Mouse (Mus musculus) frontal cortex, adult (tissue): ENCODE data around the gene Dgcr8.

ENCODE experiments used
- ATAC-seq: cut with Nextera tagmentation; 2 replicates; pipeline ENCODE4 v1.9.2; 2017; ENCODE audit warnings: mild to moderate bottlenecking, moderate library complexity, mixed read lengths; ENCODE audit not compliant: low TSS enrichment

Dgcr8 gene

DNA sequence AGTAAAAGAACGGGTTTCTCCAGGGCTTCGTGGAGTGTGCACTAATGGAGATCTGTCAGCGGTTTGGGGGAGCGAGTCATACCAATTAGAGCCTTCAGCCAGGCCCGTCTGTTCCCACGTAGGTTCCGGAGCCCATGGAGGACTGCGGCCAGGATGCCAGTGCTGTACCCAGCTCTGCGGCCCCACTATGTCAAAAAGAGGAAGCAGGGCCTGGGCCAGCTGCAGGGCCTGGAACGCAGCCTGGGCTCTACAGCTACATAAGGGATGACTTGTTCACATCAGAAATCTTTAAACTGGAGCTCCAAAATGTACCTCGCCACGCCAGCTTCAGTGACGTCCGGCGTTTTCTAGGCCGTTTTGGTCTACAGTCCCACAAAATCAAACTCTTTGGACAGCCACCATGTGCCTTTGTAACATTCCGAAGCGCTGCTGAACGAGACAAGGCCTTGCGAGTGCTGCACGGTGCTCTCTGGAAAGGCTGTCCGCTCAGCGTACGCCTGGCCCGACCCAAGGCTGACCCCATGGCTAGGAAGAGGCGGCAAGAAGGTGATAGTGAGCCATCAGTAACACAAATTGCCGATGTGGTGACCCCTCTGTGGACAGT lies 39.6 kb downstream of the Dgcr8 start:
- ATAC-seq, result peak; percentile 24

DNA sequence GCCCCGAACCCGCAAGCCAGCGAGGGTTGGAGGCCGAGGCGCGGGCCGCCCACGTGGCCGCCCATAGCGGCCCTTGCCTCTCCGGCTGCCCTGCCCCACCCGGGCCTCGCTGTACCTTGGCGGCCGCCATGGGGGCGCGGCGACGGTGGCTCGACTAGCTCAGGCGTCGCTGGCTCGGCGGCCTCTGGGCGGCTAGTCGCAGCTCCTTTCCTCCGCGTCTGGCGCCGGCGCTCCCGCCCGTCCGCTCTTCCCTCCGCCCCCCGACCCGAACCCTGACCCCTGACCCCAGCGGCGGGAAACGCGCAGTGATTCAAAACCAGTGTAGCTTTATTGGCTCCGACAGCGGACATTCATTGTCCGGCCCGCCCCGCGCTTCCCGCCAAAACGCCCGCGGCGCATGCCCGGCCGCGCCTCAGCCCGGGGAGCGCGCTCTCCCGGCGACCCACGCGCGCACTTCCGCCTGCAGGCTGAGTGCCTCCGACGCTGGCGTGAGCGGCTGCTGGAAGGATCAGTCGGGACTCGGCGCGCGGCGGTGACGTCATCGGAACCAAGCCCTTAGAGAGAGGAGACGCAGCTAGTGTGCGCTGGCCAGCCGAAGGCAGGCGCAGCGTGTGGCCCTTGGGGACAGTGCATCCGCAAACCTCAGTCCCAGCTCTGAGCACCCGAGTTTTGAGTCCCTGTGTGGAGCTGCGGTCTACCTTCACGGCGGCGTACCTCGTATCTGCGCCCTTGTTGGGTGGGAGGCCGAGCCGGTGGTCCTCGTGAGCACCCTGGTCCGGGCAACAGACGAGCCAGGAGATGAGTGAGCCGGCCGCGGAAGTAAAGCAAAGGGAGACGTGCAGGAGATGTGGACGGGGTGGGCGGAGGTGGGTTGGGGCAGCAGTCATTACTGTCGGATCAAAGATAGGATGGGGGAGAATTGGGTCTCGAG lies 40.3 kb downstream of the Dgcr8 start, which contains the start of the genes Trmt2a and Ranbp1:
Gene Trmt2a (plus strand): TSS at position 247 of the 931 bp plus-strand sequence.
Gene Ranbp1 (minus strand): TSS at position 300 of the 931 bp plus-strand sequence.
- peak; percentile 85 for ATAC-seq

DNA sequence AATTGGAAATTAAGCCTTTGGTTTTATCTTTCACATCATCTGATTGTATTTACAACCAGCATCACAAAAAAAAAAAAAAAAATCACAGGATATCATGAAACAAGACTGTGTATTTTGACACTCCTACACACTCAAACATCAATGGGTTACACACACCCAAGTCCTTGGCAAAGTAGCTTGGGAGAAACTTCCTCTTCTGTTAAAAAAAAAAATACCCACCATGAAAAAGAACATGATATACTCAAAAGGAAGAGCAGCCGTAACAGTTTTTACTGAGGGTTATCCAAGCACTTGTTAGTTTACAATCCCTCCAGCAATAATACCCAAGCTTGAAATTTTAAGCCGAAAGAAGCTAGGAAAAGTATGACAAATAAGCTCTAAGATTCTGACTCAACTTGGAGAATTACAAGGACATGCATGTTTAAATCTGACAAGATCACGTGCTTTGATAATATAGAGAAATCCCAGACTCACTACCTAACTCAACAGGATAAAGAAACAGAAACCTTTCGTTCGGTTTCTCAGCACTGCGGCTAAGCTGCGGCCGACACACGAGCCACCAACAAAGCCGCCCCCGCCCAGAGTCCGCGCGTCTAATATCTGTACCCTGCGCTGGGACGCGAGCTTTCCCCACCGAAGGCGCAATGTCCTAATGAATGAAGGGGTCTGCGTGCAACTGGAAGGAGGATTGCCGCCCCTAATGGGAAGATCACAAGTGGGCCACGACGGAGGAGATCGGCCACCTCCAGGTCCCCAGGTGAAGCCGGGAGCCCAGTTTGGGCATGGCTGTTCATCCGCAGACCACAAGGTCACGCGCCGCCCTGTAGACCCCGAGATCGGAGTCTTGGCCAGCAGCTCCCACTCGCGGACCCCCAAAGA lies 41.3 kb downstream of the Dgcr8 start:
- peak; percentile 2; the same call in 1 of the 2 replicates for ATAC-seq

DNA sequence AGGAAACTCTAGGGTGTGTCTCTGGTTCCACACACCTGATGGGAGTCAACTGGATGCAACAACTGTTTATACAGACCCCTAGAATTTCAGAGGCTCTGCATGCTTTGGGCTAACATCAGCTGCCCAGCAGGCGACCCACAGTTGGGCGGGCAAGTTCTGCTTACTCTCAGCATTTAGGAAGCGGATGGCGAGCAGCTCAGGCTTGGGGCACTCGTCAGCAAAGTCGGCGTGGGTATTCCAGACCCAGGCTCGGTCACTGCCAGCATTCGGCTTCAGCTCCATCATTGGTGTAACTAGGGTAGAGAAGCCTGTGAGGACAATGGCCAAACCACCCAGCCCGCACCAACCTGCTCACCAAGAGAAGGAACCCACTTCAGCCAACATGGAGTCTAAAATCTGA lies 47.5 kb downstream of the Dgcr8 start:
- no peak for ATAC-seq

DNA sequence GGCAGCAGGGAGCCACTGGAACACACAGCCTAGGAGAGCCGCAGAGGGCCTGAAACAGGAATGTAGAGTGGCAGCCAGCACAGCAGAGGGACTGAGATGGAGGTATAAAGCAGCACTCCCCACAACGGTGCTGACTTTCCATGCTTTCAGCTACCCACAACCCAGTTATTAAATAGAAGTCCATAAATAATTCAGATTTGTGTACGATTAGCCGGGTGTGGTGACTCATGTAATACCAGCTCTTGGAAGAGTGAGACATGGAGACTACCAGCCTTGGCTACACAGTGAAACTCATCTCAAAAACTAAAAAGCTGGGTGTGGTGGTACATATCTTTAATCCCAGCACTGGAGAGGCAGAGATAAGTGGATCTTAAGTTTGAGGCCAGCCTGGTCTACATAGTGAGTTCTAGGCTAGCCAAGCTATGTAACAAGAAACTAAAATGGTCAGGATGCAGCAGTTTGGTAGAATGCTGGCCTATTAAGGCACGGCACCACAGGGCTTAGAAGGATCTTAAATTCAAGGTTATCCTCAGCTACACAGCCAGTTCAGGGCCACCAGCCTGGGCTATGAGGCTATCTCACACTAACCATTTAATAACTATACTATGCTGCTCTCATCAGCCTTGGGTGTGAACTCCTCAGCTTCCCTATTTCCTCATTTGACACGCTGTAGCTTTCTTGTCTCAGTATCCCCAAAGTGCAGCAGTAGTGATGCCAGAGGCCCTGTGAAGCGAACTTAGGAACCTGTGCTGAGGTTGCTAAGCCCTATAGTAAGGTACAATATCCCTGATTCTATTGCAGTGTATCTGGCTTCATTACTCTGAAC lies 52.2 kb downstream of the Dgcr8 start:
- no peak for ATAC-seq

DNA sequence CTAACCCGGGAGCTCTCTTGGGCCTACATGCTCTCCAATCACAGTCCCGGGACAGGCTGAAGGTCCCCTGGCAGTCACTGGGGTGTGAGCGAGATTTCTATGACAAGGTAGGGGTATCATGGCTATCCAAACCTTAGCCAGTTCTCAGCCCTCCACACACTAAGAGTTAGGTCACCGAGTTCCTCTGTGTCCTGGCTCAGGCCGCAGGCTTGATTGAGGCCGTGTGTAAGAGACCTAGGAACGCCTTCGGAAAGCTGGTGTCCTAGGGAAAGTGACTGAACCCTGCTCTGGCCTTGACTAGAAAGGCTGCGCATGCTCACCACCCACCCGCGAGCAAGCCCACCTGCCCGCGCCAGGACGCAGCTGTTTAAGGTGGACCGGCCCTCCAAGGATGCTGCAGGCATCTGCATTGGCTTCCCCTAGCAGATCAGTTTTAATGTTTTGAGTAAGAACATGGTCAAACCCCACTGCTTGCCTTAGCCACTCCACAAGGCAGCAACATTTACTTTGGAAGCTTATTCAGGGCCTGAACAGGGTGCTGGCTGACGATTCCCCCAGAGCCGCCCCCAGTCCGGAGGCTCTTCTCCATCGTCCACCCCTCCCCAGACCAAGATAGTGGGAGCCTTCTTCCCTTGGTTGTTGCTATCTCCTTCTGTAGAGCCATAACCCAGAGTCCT lies 53.5 kb downstream of the Dgcr8 start:
- peak; percentile 48 for ATAC-seq

DNA sequence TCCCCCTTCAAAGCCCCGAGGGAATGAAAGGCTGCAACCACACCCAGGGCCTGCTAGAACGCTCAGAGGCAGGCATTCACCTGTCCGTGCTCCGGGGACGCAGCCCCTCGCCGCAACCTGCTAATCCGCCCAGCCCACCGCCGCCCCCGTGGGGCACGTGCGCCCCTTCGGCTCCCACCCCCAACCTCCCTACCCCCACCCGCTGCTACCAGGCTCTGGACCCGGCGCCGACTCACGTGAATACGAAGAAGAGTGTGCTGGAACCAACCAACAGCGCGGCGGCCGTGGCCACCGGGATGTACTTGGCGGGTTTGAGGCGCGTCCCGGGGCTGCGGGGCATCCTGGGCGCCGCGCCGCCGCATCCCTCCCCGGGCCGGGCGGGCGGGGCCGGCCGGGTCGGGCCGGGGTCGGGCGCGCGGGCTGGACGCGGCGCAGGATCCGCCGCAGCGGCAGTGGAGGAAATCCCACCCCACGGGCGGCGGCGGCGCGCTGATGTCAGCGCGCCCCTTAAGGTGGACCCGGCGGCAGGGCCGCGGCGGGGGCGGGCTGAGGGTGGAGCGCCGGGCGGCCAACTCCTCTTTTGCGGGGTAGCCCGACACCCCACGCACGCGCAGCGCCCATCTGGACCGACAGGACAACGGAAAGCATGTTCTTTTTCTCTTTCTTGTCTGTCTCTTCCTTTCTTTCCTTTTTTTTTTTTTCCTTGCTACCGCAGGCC lies 54.2 kb downstream of the Dgcr8 start, which contains the start of gene Zdhhc8:
Gene Zdhhc8 (minus strand): TSS at position 466 of the 718 bp plus-strand sequence.
- ATAC-seq, result peak; percentile 66

DNA sequence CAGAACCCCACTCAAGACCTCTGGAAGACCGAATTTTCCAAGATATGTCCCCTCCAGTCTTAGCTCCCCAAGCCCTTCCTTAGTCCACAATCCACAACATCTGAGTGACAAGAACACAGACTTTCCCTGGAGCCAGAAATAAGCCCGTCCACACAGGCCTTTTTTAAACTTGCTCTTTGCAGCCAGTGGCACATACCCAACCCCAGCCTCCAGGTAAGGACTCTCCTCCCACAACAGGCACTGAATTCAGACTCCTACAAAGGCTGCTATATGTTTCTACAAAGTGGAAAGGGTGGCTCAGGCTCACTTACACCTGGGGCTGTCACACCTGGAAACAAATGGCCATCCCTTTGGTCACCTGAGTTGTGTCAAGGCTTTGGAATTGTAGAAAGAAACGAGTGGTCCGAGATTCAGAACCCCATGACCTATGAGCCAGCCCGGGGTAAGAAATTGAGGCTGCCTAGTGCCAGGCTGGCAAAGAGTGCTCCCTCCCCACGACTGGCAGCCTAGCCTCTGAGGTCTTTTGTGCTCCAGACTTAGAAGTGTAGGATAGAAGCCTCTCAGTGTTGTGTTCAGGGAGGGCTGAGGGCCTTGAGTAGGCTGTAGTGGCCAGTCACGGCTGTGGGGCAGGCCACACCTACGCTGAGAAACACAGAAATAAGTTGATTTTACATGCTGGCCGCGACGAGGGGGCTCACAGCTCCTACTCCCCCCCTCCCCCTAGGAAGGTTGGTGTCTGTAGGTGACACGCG lies 55.0 kb downstream of the Dgcr8 start:
- ATAC-seq, result no peak

DNA sequence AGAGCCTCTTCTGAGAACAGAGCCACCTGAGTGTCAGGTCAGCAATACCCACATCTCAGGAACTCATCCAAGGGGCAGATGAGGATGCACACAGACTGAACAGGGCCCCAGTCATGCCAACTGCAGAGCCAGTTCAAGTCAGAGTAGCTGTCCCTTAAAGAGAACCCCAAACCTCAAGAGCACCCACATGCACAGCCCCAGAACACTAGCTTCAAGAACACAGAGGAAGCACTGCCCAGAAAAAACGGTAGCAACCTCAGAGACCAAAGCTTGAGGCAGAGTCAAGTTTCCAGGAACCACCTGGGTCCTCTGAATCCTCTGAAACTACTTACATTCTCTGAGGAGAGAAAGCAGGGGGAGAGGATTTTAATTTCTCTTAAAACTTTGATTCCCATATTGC lies 55.6 kb downstream of the Dgcr8 start:
- no peak for ATAC-seq

DNA sequence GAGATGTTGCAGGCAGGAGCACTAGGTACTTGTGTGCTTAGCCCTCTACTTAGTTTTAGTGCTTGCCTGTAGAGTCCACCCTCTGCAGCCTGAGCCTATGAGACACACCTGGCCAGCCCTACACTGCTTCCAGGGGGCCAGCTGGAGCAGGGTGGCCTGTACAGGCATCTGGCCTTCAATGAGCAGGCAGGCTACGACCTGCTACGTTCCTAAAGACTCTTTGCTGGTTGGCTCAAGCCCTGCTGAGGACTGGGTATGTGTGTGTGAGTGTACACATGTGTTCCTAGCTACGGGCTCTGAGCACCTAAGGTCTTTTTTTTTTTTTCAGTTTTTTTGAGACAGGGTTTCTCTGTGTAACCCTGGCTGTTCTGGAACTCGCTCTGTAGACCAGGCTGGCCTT lies 57.6 kb downstream of the Dgcr8 start:
- ATAC-seq, result no peak

DNA sequence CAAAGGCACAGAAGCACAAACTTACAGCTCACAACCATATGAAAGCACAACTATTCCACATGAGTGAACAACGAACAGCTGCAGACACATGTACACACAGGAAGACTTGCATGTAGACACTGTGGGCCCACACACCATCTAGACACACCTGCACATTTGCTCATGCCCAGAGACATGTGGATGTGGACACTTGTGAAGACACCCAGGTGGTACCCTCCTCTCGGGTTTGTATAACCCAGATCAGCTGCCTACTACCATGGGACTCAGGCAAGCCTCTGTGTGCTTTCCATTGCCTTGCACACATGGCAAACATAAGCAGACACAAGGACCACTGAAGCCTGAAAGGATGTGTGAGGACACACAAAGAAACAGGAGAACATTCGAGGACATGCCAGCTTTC lies 58.0 kb downstream of the Dgcr8 start:
- ATAC-seq, result no peak

DNA sequence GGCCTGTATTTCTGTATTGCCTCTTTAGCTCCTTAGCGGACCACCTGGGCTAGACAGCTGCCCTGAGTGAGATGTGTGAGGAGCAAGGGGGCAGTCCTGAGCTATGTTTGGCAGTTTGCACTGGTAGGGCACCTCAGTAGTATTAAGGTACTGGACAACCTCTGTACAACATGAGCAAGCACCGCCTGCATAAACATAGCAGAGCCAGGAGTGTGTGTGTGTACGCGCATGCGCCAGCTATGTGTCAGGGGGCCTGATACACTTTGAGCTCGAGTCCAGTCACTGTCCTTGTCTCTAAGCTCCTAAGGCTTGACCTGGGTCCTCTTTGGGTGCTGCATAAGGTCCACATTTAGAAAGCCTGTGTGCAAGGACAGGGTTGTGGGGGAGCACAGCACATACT lies 58.4 kb downstream of the Dgcr8 start:
- ATAC-seq, result no peak

DNA sequence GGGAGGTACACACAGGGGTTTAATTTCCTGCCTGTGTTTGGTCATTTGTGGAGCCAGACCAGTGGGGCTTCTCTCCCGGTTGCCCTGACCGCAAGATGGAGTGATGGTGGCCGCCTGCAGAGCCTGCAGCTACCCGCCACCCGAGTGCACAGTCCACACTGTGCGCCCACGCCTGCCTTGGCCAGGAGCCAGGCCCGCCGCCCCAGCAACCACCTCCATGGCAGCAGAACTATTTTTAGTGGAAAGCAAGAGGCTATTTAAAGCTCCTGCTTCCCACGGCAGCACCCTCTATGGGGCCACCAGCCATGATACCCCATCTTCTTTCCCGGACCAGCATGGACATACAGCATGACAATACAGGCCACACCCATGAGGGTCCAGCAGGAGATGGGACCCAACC lies 59.4 kb downstream of the Dgcr8 start:
- peak; percentile 58 for ATAC-seq

DNA sequence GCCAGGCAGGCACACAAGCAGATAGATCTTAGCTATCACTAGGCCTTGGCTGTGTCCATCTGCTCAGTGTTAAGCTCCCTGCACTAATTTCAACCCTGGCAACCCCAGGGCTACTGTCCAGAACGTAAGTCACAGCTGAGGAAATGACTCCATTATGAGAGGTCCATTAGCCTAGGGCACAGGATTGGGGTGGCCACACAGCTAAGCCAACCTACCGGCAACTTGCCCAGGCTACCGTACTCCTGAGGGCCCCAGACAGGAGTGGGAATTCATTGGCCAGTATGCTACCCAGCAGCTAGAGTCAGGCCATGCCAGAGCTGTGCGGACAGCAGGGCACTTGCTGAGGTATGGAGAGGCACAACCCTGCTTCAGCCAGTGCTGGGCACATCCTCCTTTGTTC lies 60.2 kb downstream of the Dgcr8 start:
- ATAC-seq, result no peak

DNA sequence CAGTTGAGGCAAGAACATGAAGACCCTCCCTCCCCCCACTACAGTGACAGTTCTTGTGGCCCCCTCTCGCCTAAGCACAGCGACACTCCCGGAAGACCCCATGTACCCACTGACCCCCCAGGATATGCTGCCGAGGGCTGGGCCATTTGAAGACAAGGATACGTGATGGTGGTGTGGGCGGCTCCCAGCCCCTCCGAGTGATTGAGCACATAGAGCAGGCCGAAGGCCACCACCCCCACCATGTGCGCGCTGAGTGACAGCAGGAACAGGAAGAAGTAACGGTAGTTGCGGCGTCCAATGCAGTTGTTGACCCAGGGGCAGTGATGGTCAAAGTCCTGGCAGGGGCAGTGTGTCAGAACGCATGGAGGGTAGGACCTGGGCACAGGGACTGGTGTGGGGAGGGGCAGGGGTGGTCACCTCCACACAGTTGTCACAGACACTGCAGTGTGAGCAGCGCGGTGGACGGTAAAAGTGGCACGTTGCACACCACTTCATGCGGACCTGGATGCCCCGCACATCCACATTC lies 61.1 kb downstream of the Dgcr8 start:
- no peak for ATAC-seq

DNA sequence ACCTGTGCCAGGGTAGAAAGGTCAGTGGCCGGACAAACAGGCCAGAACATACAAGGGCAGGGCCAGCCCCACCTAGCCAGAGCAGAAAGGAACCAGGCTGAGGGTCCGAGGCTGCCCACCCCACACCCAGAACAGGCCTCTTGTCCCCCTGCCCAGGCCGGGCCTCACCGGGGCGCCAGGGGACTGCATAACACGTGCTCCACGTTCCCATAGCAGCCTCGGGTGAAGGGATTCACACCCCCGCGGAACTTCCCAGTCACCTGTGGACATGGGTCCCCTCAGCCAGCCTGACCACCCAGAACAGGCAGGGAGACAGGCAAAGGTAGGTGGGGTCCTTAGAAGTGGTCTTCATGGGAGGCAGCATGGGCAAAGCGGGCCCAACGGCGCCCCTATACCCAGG lies 61.9 kb downstream of the Dgcr8 start:
- ATAC-seq, result no peak

DNA sequence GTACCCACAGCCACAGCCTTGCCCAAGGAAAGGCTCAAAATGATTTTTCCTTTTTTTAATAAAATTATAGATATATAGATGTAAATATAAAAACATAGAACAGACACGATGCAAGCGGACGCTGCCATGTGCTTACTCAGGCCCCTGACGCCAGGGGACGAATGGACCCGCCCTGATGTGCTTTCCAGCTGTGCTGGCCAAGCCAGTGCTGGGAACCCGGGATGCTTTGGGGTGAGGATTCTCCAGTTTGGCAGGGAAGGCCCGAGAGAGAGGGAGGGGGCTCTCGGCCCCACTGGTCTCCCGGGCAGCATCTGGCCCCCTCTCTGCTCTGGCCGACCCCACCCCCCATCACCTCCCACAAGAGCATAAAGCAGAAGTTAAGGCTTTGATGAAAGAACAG lies 66.9 kb downstream of the Dgcr8 start:
- ATAC-seq, result no peak

DNA sequence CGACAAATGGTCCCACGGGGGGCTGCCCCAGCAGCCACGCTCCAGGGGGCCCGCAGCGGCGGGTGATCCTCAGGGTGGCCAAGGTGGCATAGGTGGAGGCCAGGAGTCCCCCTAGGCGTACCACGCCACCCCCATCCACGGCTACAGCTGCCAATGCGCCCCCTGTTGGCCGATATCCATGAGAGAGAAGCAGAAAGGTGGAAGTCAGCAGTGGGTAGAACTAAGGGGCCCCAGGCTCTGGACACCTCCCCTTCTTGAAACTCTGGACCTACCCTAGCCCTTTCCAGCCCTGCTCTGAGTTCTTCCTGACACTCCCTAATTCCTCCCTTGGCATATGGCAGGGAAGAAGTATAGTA lies 67.5 kb downstream of the Dgcr8 start:
- no peak for ATAC-seq
